Comparison of ENCODE assay signal across 15 mouse cellular contexts in genomic region chr1:121348875-121349847, GRCm38 (mm10).
"Had no signal": no experiment of that assay in that cellular context is flagged by ENCODE, and none has a peak within 500 bp of the region (broad histone marks: within the 10 kb centered on the region; RNA-seq: fewer than 3 reads in every experiment).

No protein-coding gene starts in this region.

- ATAC-seq: liver, embryonic 12.5 days had no signal

- H3K36me3 ChIP-seq: kidney, embryonic 15.5 days; limb, embryonic 12.5 days; limb, embryonic 15.5 days; liver, embryonic 12.5 days; liver, embryonic 15.5 days had no signal

- H3K27me3 ChIP-seq: kidney, embryonic 15.5 days; limb, embryonic 15.5 days; liver, embryonic 12.5 days; liver, embryonic 15.5 days had no signal

- H3K9ac ChIP-seq: kidney, embryonic 15.5 days; limb, embryonic 12.5 days; limb, embryonic 15.5 days; liver, embryonic 12.5 days; liver, embryonic 15.5 days had no signal

- H3K4me3 ChIP-seq: kidney, embryonic 15.5 days; limb, embryonic 12.5 days; limb, embryonic 15.5 days; liver, embryonic 12.5 days; liver, embryonic 15.5 days had no signal

- H3K4me1 ChIP-seq: kidney, embryonic 15.5 days; limb, embryonic 12.5 days; limb, embryonic 15.5 days; liver, embryonic 12.5 days; liver, embryonic 15.5 days had no signal

- H3K27ac ChIP-seq: kidney, embryonic 15.5 days; limb, embryonic 12.5 days; limb, embryonic 15.5 days; liver, embryonic 12.5 days; liver, embryonic 15.5 days had no signal

- DNase-seq: kidney, adult 8-10 months; kidney, postnatal 10 days; kidney, postnatal 4 days; left cerebral cortex, postnatal 4 days; lung, adult 2 months; lung, postnatal 14 days; lung, postnatal 4 days; midbrain, embryonic 14.5 days; thymus, postnatal 36 days had no signal

- H3K4me2 ChIP-seq: kidney, embryonic 15.5 days; limb, embryonic 12.5 days; limb, embryonic 15.5 days; liver, embryonic 12.5 days; liver, embryonic 15.5 days; midbrain, embryonic 11.5 days had no signal

- H3K9me3 ChIP-seq: kidney, embryonic 15.5 days; limb, embryonic 15.5 days; liver, embryonic 12.5 days; liver, embryonic 15.5 days had no signal
